Mouse (Mus musculus) myocyte (in vitro differentiated cells): ENCODE measurements around the gene Iqcn.

Experiments
- E2F4 ChIP-seq: IDR thresholded peaks from one replicate; pipeline ENCODE4 v1.6.1; 2011; ENCODE audit warnings: mild to moderate bottlenecking, control low read depth, moderate library complexity; ENCODE audit not compliant: insufficient read depth
- MAX ChIP-seq: IDR thresholded peaks from one replicate; pipeline ENCODE4 v1.6.1; 2011; ENCODE audit warnings: low read depth, mild to moderate bottlenecking, control low read depth
- MYOD1 ChIP-seq, 3 experiments: IDR thresholded peaks; one replicate each; pipeline ENCODE4 v1.6.1; 2011; ENCODE audit warnings: control low read depth in 2 of 3, low read depth in 2 of 3, mild to moderate bottlenecking in 2 of 3, moderate library complexity in 1 of 3; ENCODE audit not compliant: insufficient read length in 2 of 3, control insufficient read depth in 1 of 3
- MYOG ChIP-seq, 3 experiments: IDR thresholded peaks; one replicate each; pipeline ENCODE4 v1.6.1; 2011; ENCODE audit warnings: control low read depth in 2 of 3, low read depth in 2 of 3, mild to moderate bottlenecking in 2 of 3; ENCODE audit not compliant: insufficient read length in 2 of 3, control insufficient read depth in 1 of 3, insufficient read depth in 1 of 3
- POLR2A ChIP-seq: IDR thresholded peaks from one replicate; pipeline ENCODE4 v1.6.1; 2011; ENCODE audit warnings: low read depth, mild to moderate bottlenecking, control low read depth, moderate library complexity; ENCODE audit not compliant: insufficient read length
- POLR2AphosphoS2 ChIP-seq: IDR thresholded peaks from one replicate; pipeline ENCODE4 v1.6.1; 2011; ENCODE audit warnings: low read depth, control low read depth; ENCODE audit not compliant: insufficient read length
- REST ChIP-seq: IDR thresholded peaks from one replicate; pipeline ENCODE4 v1.6.1; 2011; ENCODE audit warnings: mild to moderate bottlenecking, control low read depth, moderate library complexity; ENCODE audit not compliant: insufficient read depth, insufficient read length
- SRF ChIP-seq: IDR thresholded peaks from one replicate; pipeline ENCODE4 v1.6.1; 2011; ENCODE audit warnings: low read depth; ENCODE audit not compliant: control insufficient read depth, insufficient read length
- TCF12 ChIP-seq: IDR thresholded peaks from one replicate; pipeline ENCODE4 v1.6.1; 2011; ENCODE audit warnings: mild to moderate bottlenecking, control low read depth; ENCODE audit not compliant: poor library complexity, insufficient read depth, severe bottlenecking
- TCF3 ChIP-seq: IDR thresholded peaks from one replicate; pipeline ENCODE4 v1.6.1; 2011; ENCODE audit warnings: low read depth, control low read depth; ENCODE audit not compliant: insufficient read length
- USF1 ChIP-seq: IDR thresholded peaks from one replicate; pipeline ENCODE4 v1.6.1; 2011; ENCODE audit warnings: low read depth, mild to moderate bottlenecking, control low read depth, moderate library complexity

DNA sequence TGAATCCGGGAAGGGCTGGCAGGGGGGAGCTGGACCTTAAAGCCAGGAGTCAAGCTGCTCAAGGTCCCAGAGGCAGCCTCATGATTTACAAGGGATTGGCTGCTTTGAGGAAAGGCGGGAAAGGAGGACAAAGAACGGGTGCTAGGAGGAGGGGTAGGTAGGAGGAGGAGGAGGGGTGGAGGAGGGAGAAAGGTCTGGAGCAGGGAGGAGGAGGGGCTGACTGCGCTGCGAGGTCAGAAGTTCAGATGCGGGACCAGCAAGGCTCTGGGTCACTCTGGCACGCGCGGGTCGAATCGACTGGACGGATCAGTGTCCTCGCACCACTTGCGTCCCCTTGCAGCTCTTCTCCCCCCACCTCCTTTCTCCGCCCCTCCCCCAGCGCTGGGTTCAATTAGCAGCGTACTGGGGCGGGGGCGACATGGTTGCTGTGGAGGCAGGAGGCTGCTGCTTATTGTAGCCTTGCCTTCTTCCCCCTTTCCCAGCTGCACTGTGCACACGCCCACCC is 11.5 kb upstream of the Iqcn start:
- TF ChIP-seq MAX (no peak), POLR2AphosphoS2 (no peak), POLR2A (no peak), E2F4 (no peak), USF1 (no peak), REST (no peak), TCF12 (no peak), MYOG (IDR thresholded peaks at IDR 0.05; ENCODE audit: control insufficient read depth in 1 of 3, insufficient read depth in 1 of 3, insufficient read length in 2 of 3, low read depth in 2 of 3) (no peak), MYOD1 (IDR thresholded peaks at IDR 0.05; ENCODE audit: control insufficient read depth in 1 of 3, insufficient read length in 2 of 3, low read depth in 2 of 3) (no peak), TCF3 (no peak), SRF (no peak)
